Mouse (Mus musculus): ENCODE measurements at regions not wholly inside any gene's neighbourhood (a gene's known extent, or its start where the extent isn't known, plus 50 kb on each side); places are given as distances from the start of the nearest gene placed in this dataset.
"Not testable (repeated sequence)": the region's sequence is repeated elsewhere in the genome, so short reads cannot be mapped to it uniquely, and the experiment has no call there.

GRCm38 (mm10) chr2:108033328-108034182, 743.1 kb downstream of the Kcna4 start:
- no peak for DNase-seq

- no peak for DNase-seq
Observed at GRCm38 (mm10) chr2:108034882-108035281, 744.4 kb downstream of the Kcna4 start.

GRCm38 (mm10) chr2:108042086-108042485, 751.6 kb downstream of the Kcna4 start:
- DNase-seq: no peak

DNA sequence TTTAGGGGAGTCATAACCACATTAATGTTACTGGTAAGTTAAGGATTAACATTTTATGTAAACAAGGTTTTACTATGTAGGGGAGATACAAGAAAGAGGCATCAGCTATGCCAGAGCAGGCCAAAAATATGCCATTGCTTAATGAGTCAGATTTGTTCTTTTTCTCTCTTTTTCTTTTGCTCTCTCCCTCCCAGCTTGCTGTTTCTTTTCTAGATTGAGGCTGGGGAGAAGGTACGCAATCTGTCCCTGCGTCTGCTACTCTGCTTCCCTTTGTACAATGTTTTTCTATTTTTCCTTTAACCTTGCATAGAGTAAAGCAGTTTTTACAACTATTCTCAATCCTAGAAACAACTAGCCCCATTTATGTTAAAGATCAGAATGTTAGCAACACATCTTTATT, 754.4 kb downstream of the Kcna4 start:
- no peak for DNase-seq

GRCm38 (mm10) chr2:108045997-108046396, 755.6 kb downstream of the Kcna4 start:
- no peak for DNase-seq

- not testable (repeated sequence) for DNase-seq
Observed at GRCm38 (mm10) chr2:108062751-108063150, 772.3 kb downstream of the Kcna4 start.

GRCm38 (mm10) chr2:108083911-108084310, 793.5 kb downstream of the Kcna4 start:
- DNase-seq: no peak

GRCm38 (mm10) chr2:108090266-108090665, 799.8 kb downstream of the Kcna4 start:
- no peak for DNase-seq

- DNase-seq: no peak
Observed at GRCm38 (mm10) chr2:108097026-108097425, 806.6 kb downstream of the Kcna4 start.

DNA sequence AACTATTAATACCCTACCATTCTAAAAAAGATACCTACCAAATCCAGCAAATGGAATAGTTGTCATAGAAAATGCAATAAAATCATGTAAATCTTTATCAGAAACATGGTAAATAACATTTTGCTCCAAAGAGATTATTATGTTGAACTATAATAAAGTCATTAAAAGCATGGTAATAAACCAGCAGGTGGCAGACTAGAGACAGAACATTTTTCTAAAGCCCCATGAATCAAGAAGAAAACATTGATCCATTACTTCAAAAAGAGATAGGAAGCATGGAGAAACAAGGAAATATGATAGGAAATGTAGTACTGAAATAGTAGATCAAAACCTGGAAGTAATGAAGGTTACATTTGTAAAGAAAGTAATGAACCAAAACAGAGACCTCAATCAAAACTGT, 819.7 kb downstream of the Kcna4 start:
- DNase-seq: no peak

- DNase-seq: no peak
Observed at GRCm38 (mm10) chr2:108145694-108146093, 855.3 kb downstream of the Kcna4 start.

DNA sequence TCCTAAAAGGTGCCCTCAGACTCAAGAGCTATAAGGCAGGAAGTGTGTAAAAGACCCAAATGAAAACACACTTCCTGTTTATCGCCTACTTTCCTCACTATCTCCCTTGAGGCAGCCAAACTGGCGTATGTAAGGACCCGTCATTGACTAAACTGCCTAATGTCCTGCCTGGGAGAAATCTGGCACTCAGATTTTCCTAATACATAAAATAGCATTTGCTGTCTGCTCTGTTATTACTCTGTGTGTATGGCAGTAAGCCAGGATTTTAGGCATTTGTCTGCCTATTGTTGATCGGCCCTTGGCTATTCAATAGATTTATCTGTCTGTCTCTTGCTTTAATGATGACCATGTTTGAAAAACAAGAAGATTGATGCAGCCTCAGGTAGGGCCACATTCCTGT, 857.8 kb downstream of the Kcna4 start:
- DNase-seq: no peak

- DNase-seq: no peak
Observed at GRCm38 (mm10) chr2:108156189-108156588, 865.8 kb downstream of the Kcna4 start.

- no peak for DNase-seq
Observed at GRCm38 (mm10) chr2:108157731-108158130, 867.3 kb downstream of the Kcna4 start.

- no peak for DNase-seq
Observed at GRCm38 (mm10) chr2:108158311-108158710, 867.9 kb downstream of the Kcna4 start.

DNA sequence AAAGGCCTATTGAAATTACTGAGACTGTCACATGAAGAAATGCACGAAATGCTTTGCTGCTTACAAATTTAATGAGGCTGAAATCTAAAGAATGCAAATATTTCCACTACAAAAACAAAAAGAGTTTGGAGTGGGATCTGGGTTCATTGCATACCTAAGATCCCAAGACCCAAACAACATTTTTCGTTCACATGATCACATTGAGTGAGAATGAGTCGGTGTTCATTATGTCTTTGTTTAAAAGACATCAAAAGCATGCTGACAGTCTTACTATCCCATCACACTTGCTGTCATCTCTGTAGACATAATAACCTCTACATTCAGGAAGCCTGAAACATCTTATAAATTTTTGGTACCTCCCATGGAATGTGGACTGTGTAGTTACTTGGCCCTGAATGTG, 870.4 kb downstream of the Kcna4 start:
- DNase-seq: no peak

DNA sequence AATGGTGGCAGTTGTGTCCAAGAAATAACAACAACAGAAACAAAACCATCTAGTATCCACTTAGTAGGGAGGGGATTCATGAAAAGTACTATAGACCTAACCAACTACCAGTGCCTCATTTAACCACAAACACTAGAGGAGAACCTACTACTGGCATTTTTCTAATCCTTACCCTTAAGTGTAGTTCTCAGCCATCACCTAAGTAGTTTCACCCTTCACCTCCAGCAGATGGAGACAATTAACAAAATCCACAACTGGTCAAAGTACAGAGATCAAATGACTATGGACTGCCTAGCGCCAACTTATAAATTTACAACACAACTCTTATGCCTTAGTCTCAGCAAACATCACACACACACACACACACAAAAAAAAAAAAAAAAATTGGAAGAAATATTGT, 874.6 kb downstream of the Kcna4 start:
- no peak for DNase-seq
